Mouse (Mus musculus): Measurements from ENCODE around the gene Tspo. TPM values are rescaled to one million over a fixed set of nuclear protein-coding genes. Genes with fewer than 3 reads are reported as not detected.

Tspo gene
- polyA plus RNA-seq (2016; fragmentation: Nextera tagmentation; extraction: Ambion mirVana): 40.7 TPM in 2 replicates

- Histone ChIP-seq H3K27me3 (ENCODE audit: insufficient read depth, poor library complexity, severe bottlenecking) (peaks cover 18% of the 10 kb centered on the region), H3K9me3 (no peaks in the 10 kb centered on the region), H3K36me3 (no peaks in the 10 kb centered on the region), H3K4me3 (peak within 1 kb of the TSS; percentile 59), H3K4me1 (replicated peaks) (peaks cover 22% of the 10 kb centered on the region), H3K27ac (peak within 1 kb of the TSS; percentile 81)
- under 1% methylated on average over 28 of the region's 28 CpGs for WGBS
- DNase-seq (ENCODE audit: low spot score): no peak
Observed at GRCm38 (mm10) chr15:83563327-83563856, at the start of gene Tspo, which contains the start of gene Mcat. Gene Tspo (plus strand): TSS chr15:83563592. Gene Mcat (minus strand): TSS chr15:83563787.

GRCm38 (mm10) chr15:83515018-83515417 lies 48.4 kb upstream of the Tspo start:
- Histone ChIP-seq H3K9me3 (0 out of 2 replicates have a peak, but pooled peaks cover 3% of the 10 kb centered on the region), H3K27ac (no peak overlapping the region), H3K27me3 (ENCODE audit: insufficient read depth, poor library complexity, severe bottlenecking) (peaks cover 11% of the 10 kb centered on the region; the same call in 1 of the 2 replicates), H3K36me3 (no peaks in the 10 kb centered on the region), H3K4me1 (replicated peaks) (peaks cover 19% of the 10 kb centered on the region), H3K4me3 (no peak overlapping the region)
- 78% methylated on average over 5 of the region's 5 CpGs for WGBS
- no peak for DNase-seq (ENCODE audit: low spot score)

DNA sequence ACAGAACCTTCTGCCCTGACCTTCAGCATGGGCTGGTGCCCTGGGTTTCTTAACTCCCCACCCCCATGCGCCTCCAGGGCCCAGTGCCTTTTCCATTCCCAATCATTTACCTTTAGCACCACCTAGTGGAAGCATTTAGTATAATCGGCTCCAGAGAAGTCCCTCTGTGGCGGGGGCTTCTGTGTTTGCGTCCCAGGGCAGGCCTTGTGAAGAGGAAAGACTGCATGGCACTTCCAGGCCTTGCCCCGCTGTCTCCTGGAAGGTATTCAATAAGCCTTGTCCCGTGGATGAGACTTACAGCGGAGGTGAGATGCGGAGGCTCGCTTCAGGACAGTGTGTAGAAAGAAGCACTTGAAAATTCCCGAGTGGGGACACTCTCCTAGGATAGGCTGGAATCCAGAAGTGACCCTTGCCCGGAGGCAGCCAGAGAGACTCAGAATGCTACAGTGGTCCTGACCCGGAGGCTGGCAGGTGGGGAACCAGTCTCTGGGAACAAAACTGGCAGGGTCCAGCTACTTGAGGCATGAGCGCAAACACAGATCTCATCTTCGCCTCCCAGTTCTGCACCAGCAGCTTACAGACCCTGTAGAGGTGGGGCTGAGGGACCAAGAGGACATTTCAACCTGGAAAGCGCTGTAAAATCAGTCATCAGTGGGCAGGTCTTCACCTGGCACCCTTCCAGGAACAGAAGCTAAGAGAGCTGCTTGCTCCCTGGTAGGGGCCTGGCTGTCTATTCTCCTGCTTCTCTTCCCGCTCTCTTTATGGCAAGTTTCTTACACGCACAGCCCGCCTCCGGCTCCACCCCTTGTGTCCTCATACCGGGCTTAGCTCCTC lies 45.0 kb upstream of the Tspo start:
- Histone ChIP-seq H3K4me1 (replicated peaks) (peaks cover 26% of the 10 kb centered on the region), H3K27me3 (ENCODE audit: insufficient read depth, poor library complexity, severe bottlenecking) (0 out of 2 replicates have a peak, but pooled peaks cover 11% of the 10 kb centered on the region), H3K4me3 (no peak overlapping the region), H3K9me3 (0 out of 2 replicates have a peak, but pooled peaks cover 3% of the 10 kb centered on the region), H3K27ac (peak overlapping the region; percentile 46), H3K36me3 (no peaks in the 10 kb centered on the region)
- 36% methylated on average over 20 of the region's 20 CpGs for WGBS
- peak; percentile 70 for DNase-seq (ENCODE audit: low spot score)

- WGBS: 81% methylated on average over 6 of the region's 6 CpGs
- H3K4me1 ChIP-seq (replicated peaks): peaks cover 50% of the 10 kb centered on the region
- no peaks in the 10 kb centered on the region for H3K36me3 ChIP-seq
- H3K9me3 ChIP-seq: 0 out of 2 replicates have a peak, but pooled peaks cover 3% of the 10 kb centered on the region
- no peak for DNase-seq (ENCODE audit: low spot score)
- no peak overlapping the region for H3K4me3 ChIP-seq
- H3K27me3 ChIP-seq (ENCODE audit: insufficient read depth, poor library complexity, severe bottlenecking): peaks cover 29% of the 10 kb centered on the region
- H3K27ac ChIP-seq: no peak overlapping the region
Observed at GRCm38 (mm10) chr15:83520861-83521382, 42.5 kb upstream of the Tspo start.

DNA sequence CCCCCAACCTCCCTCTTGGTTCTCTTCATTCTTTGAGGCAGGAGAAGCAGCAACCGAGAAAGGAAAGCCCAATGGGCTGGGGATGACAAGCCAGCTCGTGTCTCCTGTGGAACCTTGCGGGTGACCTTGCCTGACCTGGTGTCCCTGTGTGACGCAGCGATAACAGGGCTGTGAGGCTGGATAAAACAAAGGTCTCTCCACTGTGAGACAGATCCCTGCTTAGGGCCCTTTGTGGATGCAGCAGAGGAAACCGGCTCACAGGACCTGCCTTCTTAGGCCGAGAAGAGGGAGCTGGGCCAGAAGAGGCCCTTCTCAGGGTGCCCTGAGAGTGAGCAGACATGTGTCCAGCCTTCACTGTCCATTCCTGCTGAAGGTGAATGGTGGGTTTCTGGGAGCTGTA lies 40.2 kb upstream of the Tspo start:
- Histone ChIP-seq H3K9me3 (no peaks in the 10 kb centered on the region), H3K27me3 (ENCODE audit: insufficient read depth, poor library complexity, severe bottlenecking) (peaks cover 52% of the 10 kb centered on the region), H3K27ac (peak overlapping the region; percentile 78), H3K4me1 (replicated peaks) (peaks cover 61% of the 10 kb centered on the region), H3K4me3 (no peak overlapping the region), H3K36me3 (no peaks in the 10 kb centered on the region)
- DNase-seq (ENCODE audit: low spot score): no peak
- 19% methylated on average over 7 of the region's 7 CpGs for WGBS

DNA sequence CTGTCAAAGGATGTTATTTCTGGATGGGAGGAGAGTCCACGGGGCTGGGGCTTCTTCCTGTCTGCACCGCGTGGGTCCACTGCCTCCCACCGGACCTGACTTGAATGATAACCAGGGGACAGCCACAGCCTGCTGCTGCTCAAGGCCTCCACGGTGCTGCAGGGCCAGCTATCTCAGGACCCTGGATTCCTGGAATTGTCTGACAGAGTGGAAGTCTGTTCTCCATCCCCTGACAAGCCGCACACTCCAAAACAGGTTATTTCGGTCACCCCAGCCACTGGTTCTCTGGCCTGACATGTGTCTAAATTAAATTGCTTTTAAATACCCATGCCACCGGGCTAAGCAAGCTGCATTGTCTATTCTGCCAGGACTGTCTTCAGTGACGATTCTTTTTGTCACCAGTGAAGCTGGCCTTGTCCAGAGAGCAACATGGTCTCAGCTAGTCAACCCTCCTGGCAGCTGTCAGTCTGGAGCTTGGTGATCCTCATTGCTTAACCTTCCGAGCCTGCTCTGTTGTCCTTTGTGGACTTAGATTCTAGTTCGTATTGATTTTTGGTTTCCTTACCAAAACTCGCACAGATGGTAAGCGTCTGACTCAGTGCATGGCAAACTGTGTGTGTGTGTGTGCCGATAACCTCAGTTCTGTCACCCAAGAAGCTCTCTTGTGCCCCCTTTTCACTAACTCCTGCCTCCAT lies 39.6 kb upstream of the Tspo start:
- Histone ChIP-seq H3K9me3 (no peaks in the 10 kb centered on the region), H3K4me1 (replicated peaks) (peaks cover 56% of the 10 kb centered on the region), H3K27me3 (ENCODE audit: insufficient read depth, poor library complexity, severe bottlenecking) (peaks cover 55% of the 10 kb centered on the region), H3K36me3 (no peaks in the 10 kb centered on the region), H3K27ac (peak overlapping the region; percentile 78), H3K4me3 (no peak overlapping the region)
- DNase-seq (ENCODE audit: low spot score): no peak
- WGBS: 52% methylated on average over 14 of the region's 14 CpGs

DNA sequence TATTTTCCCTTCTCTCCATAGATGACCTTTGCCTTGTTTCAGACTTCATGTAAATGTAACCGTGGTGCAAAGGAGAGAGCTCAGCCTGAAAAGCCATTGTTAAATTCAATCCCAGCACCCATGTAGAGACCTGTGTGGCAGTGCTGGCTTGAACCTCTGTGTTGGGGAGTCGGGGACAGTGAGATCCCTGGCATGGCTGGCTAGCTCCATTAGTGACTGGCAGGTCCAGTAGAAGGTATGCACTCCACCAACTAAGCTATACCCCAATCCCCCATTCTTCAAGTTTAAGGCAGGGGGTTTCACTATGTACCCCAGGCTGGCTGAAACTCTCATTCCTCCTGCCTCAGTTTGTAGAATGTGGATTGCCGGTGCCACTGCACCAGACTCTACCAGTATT lies 39.1 kb upstream of the Tspo start:
- Histone ChIP-seq H3K4me3 (no peak overlapping the region), H3K27me3 (ENCODE audit: insufficient read depth, poor library complexity, severe bottlenecking) (peaks cover 55% of the 10 kb centered on the region), H3K36me3 (no peaks in the 10 kb centered on the region), H3K4me1 (replicated peaks) (peaks cover 56% of the 10 kb centered on the region), H3K9me3 (no peaks in the 10 kb centered on the region), H3K27ac (no peak overlapping the region)
- 78% methylated on average over 3 of the region's 3 CpGs for WGBS
- no peak for DNase-seq (ENCODE audit: low spot score)

GRCm38 (mm10) chr15:83526424-83527091 lies 36.8 kb upstream of the Tspo start, which contains the start of gene Bik:
Gene Bik (plus strand): TSS chr15:83526862.
- H3K4me1 ChIP-seq (replicated peaks): peaks cover 56% of the 10 kb centered on the region
- H3K27me3 ChIP-seq (ENCODE audit: insufficient read depth, poor library complexity, severe bottlenecking): peaks cover 57% of the 10 kb centered on the region
- no peaks in the 10 kb centered on the region for H3K9me3 ChIP-seq
- H3K36me3 ChIP-seq: no peaks in the 10 kb centered on the region
- peak within 1 kb of the TSS; percentile 70 for H3K4me3 ChIP-seq
- peak; percentile 72 for DNase-seq (ENCODE audit: low spot score)
- WGBS: under 1% methylated on average over 45 of the region's 45 CpGs
- peak within 1 kb of the TSS; percentile 81 for H3K27ac ChIP-seq

GRCm38 (mm10) chr15:83527092-83527437 lies 36.3 kb upstream of the Tspo start:
- WGBS: 1% methylated on average over 26 of the region's 26 CpGs
- Histone ChIP-seq H3K27me3 (ENCODE audit: insufficient read depth, poor library complexity, severe bottlenecking) (peaks cover 57% of the 10 kb centered on the region), H3K36me3 (no peaks in the 10 kb centered on the region), H3K4me3 (peak overlapping the region; percentile 70), H3K27ac (peak overlapping the region; percentile 81), H3K9me3 (no peaks in the 10 kb centered on the region), H3K4me1 (replicated peaks) (peaks cover 53% of the 10 kb centered on the region)
- DNase-seq (ENCODE audit: low spot score): no peak

- Histone ChIP-seq H3K27ac (no peak overlapping the region), H3K4me3 (peak overlapping the region; percentile 70), H3K36me3 (no peaks in the 10 kb centered on the region), H3K9me3 (no peaks in the 10 kb centered on the region), H3K4me1 (replicated peaks) (peaks cover 47% of the 10 kb centered on the region), H3K27me3 (ENCODE audit: insufficient read depth, poor library complexity, severe bottlenecking) (peaks cover 57% of the 10 kb centered on the region)
- DNase-seq (ENCODE audit: low spot score): no peak
- WGBS: 65% methylated on average over 2 of the region's 2 CpGs
Observed at GRCm38 (mm10) chr15:83527747-83528146, 35.6 kb upstream of the Tspo start.

DNA sequence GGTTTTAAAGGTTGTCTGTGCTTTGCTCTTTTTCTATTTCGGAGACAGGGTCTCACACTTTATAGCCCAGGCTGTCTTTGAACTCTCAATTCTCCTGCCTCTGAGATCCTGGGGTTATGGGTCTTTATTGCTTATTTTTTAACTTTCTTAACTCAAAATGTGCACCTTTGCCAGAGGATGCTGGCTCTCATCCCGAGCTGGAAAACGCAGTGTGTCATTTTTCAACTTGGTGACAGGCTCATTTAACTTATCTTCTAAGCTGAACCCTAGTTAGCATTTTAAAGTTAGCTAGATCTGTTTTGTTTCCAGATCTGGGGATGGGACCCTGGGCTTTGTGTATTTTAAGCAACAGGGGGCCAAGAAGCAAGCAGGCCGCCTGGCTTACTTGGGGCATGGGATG lies 34.5 kb upstream of the Tspo start:
- Histone ChIP-seq H3K27me3 (ENCODE audit: insufficient read depth, poor library complexity, severe bottlenecking) (peaks cover 57% of the 10 kb centered on the region), H3K27ac (no peak overlapping the region), H3K36me3 (no peaks in the 10 kb centered on the region), H3K4me3 (no peak overlapping the region), H3K9me3 (no peaks in the 10 kb centered on the region), H3K4me1 (replicated peaks) (peaks cover 39% of the 10 kb centered on the region)
- 66% methylated on average over 4 of the region's 4 CpGs for WGBS
- DNase-seq (ENCODE audit: low spot score): no peak

- H3K27me3 ChIP-seq (ENCODE audit: insufficient read depth, poor library complexity, severe bottlenecking): peaks cover 50% of the 10 kb centered on the region
- WGBS: 90% methylated on average over 5 of the region's 5 CpGs
Observed at GRCm38 (mm10) chr15:83529765-83530164, 33.6 kb upstream of the Tspo start.

More at GRCm38 (mm10) chr15:83529765-83530164, 33.6 kb upstream of the Tspo start:
- Histone ChIP-seq H3K27ac (no peak overlapping the region), H3K9me3 (no peaks in the 10 kb centered on the region), H3K36me3 (no peaks in the 10 kb centered on the region), H3K4me1 (replicated peaks) (peaks cover 31% of the 10 kb centered on the region), H3K4me3 (no peak overlapping the region)
- no peak for DNase-seq (ENCODE audit: low spot score)

Measured in hindbrain, embryonic 10.5 days (tissue).